Mouse (Mus musculus) hindbrain, embryonic 14.5 days (tissue): ENCODE data around the gene Cnksr2. TPM values are rescaled to one million over a fixed set of nuclear protein-coding genes. Genes with fewer than 3 reads are reported as not detected.
A peak's percentile ranks its signal among the peaks of the same experiment; 100 is the strongest.

ENCODE experiments used
- ATAC-seq: fragments of 200-750 bp; cut with Nextera tagmentation; 2 replicates; pipeline ENCODE4 v1.8.0; 2017; ENCODE audit warnings: moderate number of reproducible peaks, mild to moderate bottlenecking, moderate TSS enrichment, moderate library complexity; ENCODE audit not compliant: low FRiP score
- DNase-seq: peaks from one replicate; pipeline ENCODE4 v3.0.0-alpha.2; 2015; ENCODE audit warnings: low spot score
- H3K27ac ChIP-seq: fragments of 300-500 bp; sonication (generic); 2 replicates; pipeline ENCODE4 v1.5.1; 2014; ENCODE audit warnings: mild to moderate bottlenecking, moderate library complexity
- H3K27me3 ChIP-seq: fragments of 300-500 bp; sonication (generic); 2 replicates; pipeline ENCODE4 v1.6.1; 2014; ENCODE audit warnings: mild to moderate bottlenecking, low read length, mixed read lengths; ENCODE audit not compliant: control insufficient read depth, insufficient read depth
- H3K36me3 ChIP-seq: fragments of 300-500 bp; sonication (generic); replicated peaks from 2 replicates; pipeline ENCODE4 v1.6.1; 2014; ENCODE audit not compliant: control insufficient read depth, insufficient read depth
- H3K4me1 ChIP-seq: fragments of 300-500 bp; sonication (generic); replicated peaks from 2 replicates; pipeline ENCODE4 v1.6.1; 2014; ENCODE audit warnings: antibody characterized with exemption, low read length, mixed read lengths; ENCODE audit not compliant: control insufficient read depth, insufficient read depth
- H3K4me2 ChIP-seq: fragments of 300-500 bp; sonication (generic); replicated peaks from 2 replicates; pipeline ENCODE4 v1.6.1; 2014; ENCODE audit warnings: mild to moderate bottlenecking, moderate library complexity
- H3K4me3 ChIP-seq: fragments of 300-500 bp; sonication (generic); replicated peaks from 2 replicates; pipeline ENCODE4 v1.5.1; 2014; ENCODE audit warnings: mild to moderate bottlenecking, low read length
- H3K9ac ChIP-seq: fragments of 300-500 bp; sonication (generic); 2 replicates; pipeline ENCODE4 v1.6.1; 2014
- H3K9me3 ChIP-seq: fragments of 300-500 bp; sonication (generic); 2 replicates; pipeline ENCODE4 v1.6.1; 2016; ENCODE audit warnings: low read length; ENCODE audit not compliant: control insufficient read depth
- WGBS: fragments of 180-500 bp; shearing (Covaris S2); extraction: QIAGEN DNeasy Blood & Tissue Kit; methylation state at CpG from one replicate; pipeline ENCODE4 v1.1.7; 2014; 5-methylcytosine and 5-hydroxymethylcytosine counted together
- polyA plus RNA-seq: library from polyadenylated mRNA; unstranded; fragments of >200 nt; fragmentation: Nextera tagmentation; extraction: Ambion mirVana; gene quantifications from 2 replicates; pipeline ENCODE4 v1.2.1, GENCODE M21; 2014

Cnksr2 gene
- polyA plus RNA-seq: 9.1 and 9.8 TPM in 2 replicates

DNA sequence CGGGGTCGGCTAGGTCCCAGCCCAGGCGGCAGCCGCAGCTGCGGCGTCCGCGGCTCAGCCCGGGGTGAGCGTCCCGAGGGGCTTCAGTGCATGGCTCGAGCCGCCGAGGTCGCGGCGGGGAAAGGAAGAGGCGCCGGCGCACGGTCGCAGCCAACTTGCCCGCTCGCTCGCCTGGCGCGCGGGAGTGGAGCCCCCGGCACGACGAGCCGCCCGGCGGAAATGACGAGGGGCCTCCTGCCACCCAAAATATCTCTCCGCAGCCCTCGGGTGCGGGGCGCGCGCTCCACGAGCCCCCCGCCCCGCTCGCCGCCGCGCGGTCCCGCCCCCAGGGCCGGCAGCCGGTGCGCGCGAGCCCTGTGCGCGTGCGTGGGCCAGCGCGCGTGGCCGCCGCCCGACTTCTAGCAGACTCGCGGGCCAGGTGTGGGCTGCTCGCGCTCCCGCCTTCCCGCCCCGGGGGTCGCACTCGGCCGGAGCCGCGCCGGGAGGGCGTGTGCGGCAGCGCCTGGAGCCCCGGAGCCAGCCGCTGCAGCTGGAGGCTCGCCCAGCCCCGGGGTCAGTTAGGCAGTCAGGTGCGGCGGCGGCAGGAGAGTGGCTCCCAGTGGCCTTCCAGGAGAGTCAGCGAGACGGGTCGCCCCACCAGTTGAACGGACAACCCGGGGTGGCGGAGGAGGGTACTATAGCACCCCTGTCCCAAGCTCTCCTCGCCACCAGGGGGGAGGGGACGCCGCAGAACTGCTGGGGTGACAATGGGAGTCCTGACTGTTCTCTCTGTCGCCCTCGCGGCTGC lies at the start of gene Cnksr2:
TSS of gene Cnksr2 (minus strand) at position 238 of the 787 bp plus-strand sequence.
- 17% methylated on average over 41 of the region's 99 CpGs for WGBS
- no peaks in the 10 kb centered on the region for H3K27me3 ChIP-seq
- no peaks in the 10 kb centered on the region for H3K9me3 ChIP-seq
- peak; percentile 85 for ATAC-seq
- H3K27ac ChIP-seq: peak within 1 kb of the TSS; percentile 87
- no peaks in the 10 kb centered on the region for H3K36me3 ChIP-seq
- H3K4me3 ChIP-seq: peak within 1 kb of the TSS; percentile 71
- H3K4me2 ChIP-seq: peak within 1 kb of the TSS; percentile 59
- no peaks in the 10 kb centered on the region for H3K4me1 ChIP-seq
- peak within 1 kb of the TSS; percentile 87 for H3K9ac ChIP-seq
- peak; percentile 62 for DNase-seq

DNA sequence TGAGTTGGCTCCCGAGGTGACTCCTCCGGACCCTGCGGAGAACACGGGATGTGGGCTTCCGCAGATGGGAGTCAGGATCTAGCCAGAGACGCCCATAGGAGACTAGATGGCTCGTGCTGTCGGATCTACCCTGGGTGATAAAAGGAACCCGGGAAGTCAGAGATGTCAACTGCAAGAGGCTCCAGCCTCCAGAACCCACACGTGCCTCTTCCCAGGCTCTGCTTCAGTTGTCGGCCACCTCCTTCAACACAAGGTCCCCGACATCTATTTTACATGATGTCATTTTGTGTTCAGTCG lies 698 bp upstream of the Cnksr2 start:
- H3K9me3 ChIP-seq: no peaks in the 10 kb centered on the region
- H3K4me3 ChIP-seq: peak overlapping the region; percentile 71
- H3K27me3 ChIP-seq: no peaks in the 10 kb centered on the region
- DNase-seq (no peak), ATAC-seq (no peak)
- H3K36me3 ChIP-seq: no peaks in the 10 kb centered on the region
- peak overlapping the region; percentile 87 for H3K9ac ChIP-seq
- no peaks in the 10 kb centered on the region for H3K4me1 ChIP-seq
- 25% methylated on average over 13 of the region's 13 CpGs for WGBS
- H3K27ac ChIP-seq: peak overlapping the region; percentile 87; the same call in 1 of the 2 replicates
- peak overlapping the region; percentile 59 for H3K4me2 ChIP-seq

DNA sequence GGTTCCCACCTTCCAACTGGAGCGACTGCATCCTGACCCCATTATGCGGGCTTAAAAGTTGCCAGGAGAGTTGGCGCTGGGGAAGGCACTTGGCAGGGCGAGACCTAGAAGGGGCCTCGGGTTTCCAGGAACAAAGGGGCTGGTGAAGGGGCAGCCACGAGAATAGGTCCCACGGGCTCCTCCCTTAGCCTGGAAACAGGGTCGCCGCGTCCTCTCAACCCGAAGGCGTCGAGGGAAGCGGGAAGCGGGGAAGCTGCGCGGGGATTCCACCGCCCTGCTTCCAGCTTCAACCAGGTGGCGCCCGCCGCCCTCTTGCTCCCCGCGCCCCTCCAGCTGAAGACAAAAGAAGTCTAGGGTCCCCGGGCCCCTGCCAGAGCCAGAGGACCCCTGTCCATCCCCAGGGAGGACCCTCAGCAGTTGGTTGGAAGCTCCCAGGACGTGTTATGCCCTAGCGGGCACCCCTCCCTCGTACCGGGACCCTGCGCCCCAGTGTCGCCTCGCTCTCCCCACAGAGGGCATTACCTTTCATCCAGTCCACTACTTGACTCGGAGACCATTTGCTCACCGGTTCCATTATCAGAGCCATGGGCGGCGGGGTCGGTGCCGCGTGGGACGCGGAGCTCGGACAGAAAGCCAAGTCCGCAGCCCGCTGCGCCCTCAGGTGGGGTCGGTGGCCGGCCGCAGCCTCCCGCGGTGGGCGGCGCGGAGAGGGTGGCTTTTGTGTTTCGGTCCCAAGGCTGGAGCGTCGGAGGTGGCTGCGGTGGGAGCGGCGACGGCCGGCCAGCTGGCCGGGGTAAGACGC lies 638 bp downstream of the Cnksr2 start:
- 25% methylated on average over 50 of the region's 62 CpGs for WGBS
- Histone ChIP-seq H3K4me3 (peak overlapping the region; percentile 71), H3K27ac (peak overlapping the region; percentile 87), H3K27me3 (no peaks in the 10 kb centered on the region), H3K4me1 (no peaks in the 10 kb centered on the region), H3K36me3 (no peaks in the 10 kb centered on the region), H3K4me2 (peak overlapping the region; percentile 59), H3K9ac (peak overlapping the region; percentile 87), H3K9me3 (no peaks in the 10 kb centered on the region)
- peak; percentile 30 for DNase-seq
- ATAC-seq: peak; percentile 54

DNA sequence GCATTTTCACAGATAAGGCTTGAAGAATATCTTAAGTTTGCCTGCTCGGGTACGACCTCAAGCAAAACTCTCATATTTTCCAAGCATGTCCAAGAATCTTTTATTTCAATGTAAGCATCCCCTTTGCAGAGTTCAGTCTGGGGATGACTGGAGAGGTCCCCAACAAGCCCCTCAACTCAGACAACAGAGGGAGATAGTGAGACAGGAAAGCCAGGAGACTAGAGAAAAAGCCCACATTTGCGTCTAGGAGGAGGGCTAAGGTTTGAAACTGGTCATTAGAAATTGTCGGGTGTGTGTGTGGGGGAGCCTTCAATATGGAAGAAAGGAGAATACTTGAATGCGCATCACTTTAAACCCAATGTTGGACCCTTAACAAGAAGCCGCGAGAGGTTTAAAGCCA lies 1.4 kb downstream of the Cnksr2 start:
- DNase-seq (peak; percentile 26), ATAC-seq (peak; percentile 40)
- Histone ChIP-seq H3K9me3 (no peaks in the 10 kb centered on the region), H3K4me3 (peak overlapping the region; percentile 71), H3K4me1 (no peaks in the 10 kb centered on the region), H3K27ac (peak overlapping the region; percentile 87; the same call in 1 of the 2 replicates), H3K9ac (peak overlapping the region; percentile 87), H3K36me3 (no peaks in the 10 kb centered on the region), H3K4me2 (peak overlapping the region; percentile 59), H3K27me3 (no peaks in the 10 kb centered on the region)
- WGBS: 30% methylated on average over 7 of the region's 7 CpGs

DNA sequence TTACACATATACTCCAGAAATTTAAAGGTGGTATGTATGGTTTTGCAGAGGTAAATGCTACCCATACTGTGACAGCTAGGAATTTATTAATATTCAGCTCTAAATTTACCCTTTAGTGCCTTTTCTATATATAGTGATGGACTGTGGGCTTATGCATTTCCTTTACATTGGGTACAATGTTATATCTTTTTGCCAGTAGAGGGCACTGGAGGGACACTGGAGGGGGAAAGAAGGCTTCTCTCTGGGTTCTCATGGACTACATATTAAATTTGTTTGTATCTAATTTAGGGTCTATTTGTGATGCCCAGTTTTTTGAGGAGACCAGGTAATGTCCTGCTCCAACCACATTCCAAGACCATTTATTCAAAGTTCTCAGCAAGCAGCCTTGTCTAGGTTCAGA lies 91.4 kb downstream of the Cnksr2 start:
- no peak overlapping the region for H3K9ac ChIP-seq
- H3K36me3 ChIP-seq: no peaks in the 10 kb centered on the region
- H3K4me1 ChIP-seq: no peaks in the 10 kb centered on the region
- H3K4me3 ChIP-seq: no peak overlapping the region
- H3K27me3 ChIP-seq: no peaks in the 10 kb centered on the region
- H3K9me3 ChIP-seq: no peaks in the 10 kb centered on the region
- no peak overlapping the region for H3K27ac ChIP-seq
- H3K4me2 ChIP-seq: no peak overlapping the region
- DNase-seq: peak; percentile 49
- ATAC-seq: no peak

DNA sequence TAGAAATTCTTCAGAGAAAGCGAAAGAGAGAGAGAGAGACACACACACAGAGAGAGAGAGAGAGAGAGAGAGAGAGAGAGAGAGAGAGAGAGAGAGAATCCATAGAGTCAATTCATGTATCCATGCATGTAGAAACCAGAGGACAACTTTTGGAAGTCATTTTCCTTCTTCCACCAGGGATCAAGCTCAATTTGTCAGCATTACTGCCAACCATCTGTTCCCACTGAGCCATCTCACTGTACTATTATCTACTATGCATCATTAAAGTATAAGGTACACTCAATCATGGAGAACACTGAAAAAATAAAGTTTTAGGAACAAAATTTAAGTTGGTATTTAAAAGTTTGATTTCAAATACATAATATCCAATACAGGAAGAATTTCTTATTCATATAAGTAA lies 93.8 kb downstream of the Cnksr2 start:
- WGBS: 72% methylated on average over 1 of the region's 1 CpGs
- H3K4me2 ChIP-seq: no peak overlapping the region
- no peak overlapping the region for H3K4me3 ChIP-seq
- no peaks in the 10 kb centered on the region for H3K36me3 ChIP-seq
- no peak overlapping the region for H3K27ac ChIP-seq
- no peaks in the 10 kb centered on the region for H3K4me1 ChIP-seq
- ATAC-seq (no peak), DNase-seq (no peak)
- H3K9me3 ChIP-seq: no peaks in the 10 kb centered on the region
- H3K9ac ChIP-seq: no peak overlapping the region
- no peaks in the 10 kb centered on the region for H3K27me3 ChIP-seq

DNA sequence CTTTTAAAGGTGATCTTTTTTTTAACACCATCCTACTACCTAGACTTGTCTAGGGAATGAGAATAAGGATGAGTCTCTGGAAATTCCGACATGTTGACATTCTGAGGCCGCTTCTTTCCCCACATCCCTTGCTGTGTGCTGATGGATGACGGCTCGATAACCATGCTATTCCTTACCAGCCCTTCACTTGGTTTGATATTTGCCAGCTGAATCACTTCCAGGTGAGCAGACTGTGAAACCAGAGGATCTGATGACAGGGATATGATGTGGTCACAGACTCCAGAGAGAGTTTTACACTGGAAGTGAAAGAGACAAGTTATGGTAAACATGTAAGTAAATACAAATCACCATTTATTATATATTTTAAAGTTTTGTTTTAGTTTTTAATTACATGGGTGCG lies 98.0 kb downstream of the Cnksr2 start:
- Histone ChIP-seq H3K4me3 (no peak overlapping the region), H3K9me3 (no peaks in the 10 kb centered on the region), H3K4me1 (no peaks in the 10 kb centered on the region), H3K36me3 (no peaks in the 10 kb centered on the region), H3K27me3 (no peaks in the 10 kb centered on the region), H3K4me2 (no peak overlapping the region), H3K9ac (no peak overlapping the region), H3K27ac (no peak overlapping the region)
- ATAC-seq (no peak), DNase-seq (no peak)
- 86% methylated on average over 5 of the region's 5 CpGs for WGBS

DNA sequence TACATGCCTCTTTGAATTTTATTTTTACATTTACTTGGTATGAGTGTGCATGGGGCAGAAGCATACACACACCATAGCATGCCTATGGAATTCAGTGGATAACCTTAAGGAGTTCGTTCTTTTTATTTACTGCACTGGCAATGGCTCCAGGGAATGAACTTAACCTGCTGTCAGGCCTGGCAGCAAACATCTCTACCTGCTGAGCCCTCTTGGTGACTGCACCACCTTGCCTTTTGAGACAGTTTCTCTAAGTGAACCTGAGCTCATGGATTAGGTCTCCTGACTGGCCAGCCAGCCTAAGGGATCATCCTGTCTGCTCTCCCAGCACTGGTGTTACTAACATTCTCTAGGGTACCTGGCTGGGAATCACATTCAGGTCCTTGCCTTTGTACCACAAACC lies 106.5 kb downstream of the Cnksr2 start:
- Histone ChIP-seq H3K4me2 (no peak overlapping the region), H3K9ac (no peak overlapping the region), H3K27ac (no peak overlapping the region), H3K36me3 (no peaks in the 10 kb centered on the region), H3K9me3 (no peaks in the 10 kb centered on the region), H3K27me3 (no peaks in the 10 kb centered on the region), H3K4me3 (no peak overlapping the region), H3K4me1 (no peaks in the 10 kb centered on the region)
- WGBS: 100% methylated on average over 1 of the region's 1 CpGs
- no peak for DNase-seq
- ATAC-seq: no peak

DNA sequence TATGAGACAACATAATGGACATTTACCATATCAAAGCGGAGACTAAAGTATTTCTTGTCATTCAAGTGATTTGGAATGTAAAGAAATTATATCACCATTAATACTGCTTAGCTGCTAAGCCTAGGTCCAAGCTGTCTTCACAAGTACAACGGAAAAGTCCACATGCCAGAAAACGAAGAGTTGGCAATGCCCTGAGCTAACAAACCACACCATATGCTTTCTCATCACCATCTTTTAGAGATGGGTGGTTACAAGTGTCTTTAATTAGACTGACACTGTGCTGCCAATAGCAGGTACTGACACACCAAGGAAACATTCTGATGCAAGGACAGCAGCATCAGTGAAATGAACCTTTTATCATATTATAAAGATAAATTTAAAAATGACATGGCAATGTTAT lies 123.0 kb downstream of the Cnksr2 start:
- DNase-seq (no peak), ATAC-seq (no peak)
- Histone ChIP-seq H3K27me3 (no peaks in the 10 kb centered on the region), H3K4me1 (no peaks in the 10 kb centered on the region), H3K4me2 (no peak overlapping the region), H3K27ac (no peak overlapping the region), H3K9me3 (no peaks in the 10 kb centered on the region), H3K9ac (no peak overlapping the region), H3K4me3 (no peak overlapping the region), H3K36me3 (no peaks in the 10 kb centered on the region)
- 72% methylated on average over 3 of the region's 3 CpGs for WGBS
